Comparison of ENCODE assay signal across 10 mouse cellular contexts in genomic region chrX:151116795-151117194, GRCm38 (mm10). TPM values are rescaled to one million over a fixed set of nuclear protein-coding genes. Genes with fewer than 3 reads are reported as not detected.
A peak's percentile ranks its signal among the peaks of the same experiment; 100 is the strongest.
DNase-seq lines count a peak whose midpoint lies in the region; ATAC-seq and TF ChIP-seq lines count a peak whose summit lies in the region.
"Had no signal": no experiment of that assay in that cellular context is flagged by ENCODE, and none has a peak within 500 bp of the region (broad histone marks: within the 10 kb centered on the region; RNA-seq: fewer than 3 reads in every experiment).

No protein-coding gene starts in this region.

- H3K27ac ChIP-seq in liver, adult 2 months (replicated peaks; ENCODE audit: insufficient read depth, low read depth, low read length), result no peak overlapping the region
- H3K27ac ChIP-seq in liver, embryonic 11.5 days (ENCODE audit: low read depth, low read length), result no peak overlapping the region
- H3K27ac ChIP-seq in embryonic facial prominence, embryonic 14.5 days (replicated peaks; ENCODE audit: low read depth, low read length), result no peak overlapping the region
- no peak overlapping the region for H3K27ac ChIP-seq in hindbrain, postnatal 0 days
- no peak overlapping the region for H3K27ac ChIP-seq in lung, embryonic 14.5 days (ENCODE audit: low read depth)
- H3K27ac ChIP-seq: embryonic facial prominence, embryonic 15.5 days; limb, embryonic 13.5 days had no signal

- H3K9me3 ChIP-seq in liver, embryonic 11.5 days (ENCODE audit: control insufficient read depth, low read length), result no peaks in the 10 kb centered on the region
- no peaks in the 10 kb centered on the region for H3K9me3 ChIP-seq in embryonic facial prominence, embryonic 14.5 days (ENCODE audit: control insufficient read depth, low read length)
- H3K9me3 ChIP-seq in hindbrain, postnatal 0 days (ENCODE audit: low read length), result no peaks in the 10 kb centered on the region
- H3K9me3 ChIP-seq in lung, embryonic 14.5 days (ENCODE audit: low read depth, low read length), result no peaks in the 10 kb centered on the region
- H3K9me3 ChIP-seq: embryonic facial prominence, embryonic 15.5 days; limb, embryonic 13.5 days had no signal

- TF ChIP-seq CTCF in liver, adult 2 months (IDR thresholded peaks at IDR 0.05; ENCODE audit: low read depth, low read length), result peak; percentile 63
- TF ChIP-seq CTCF in hindbrain, postnatal 0 days (IDR thresholded peaks at IDR 0.05; ENCODE audit: low read depth), result peak; percentile 70
- peak; percentile 67 for TF ChIP-seq CTCF in lung, embryonic 14.5 days (IDR thresholded peaks at IDR 0.05; ENCODE audit: low read depth)

- H3K9ac ChIP-seq in liver, adult 2 months (ENCODE audit: low read depth, low read length), result no peak overlapping the region
- H3K9ac ChIP-seq in liver, embryonic 11.5 days (ENCODE audit: low read depth, low read length), result no peak overlapping the region
- no peak overlapping the region for H3K9ac ChIP-seq in embryonic facial prominence, embryonic 14.5 days (ENCODE audit: low read depth, low read length)
- no peak overlapping the region for H3K9ac ChIP-seq in hindbrain, postnatal 0 days (replicated peaks; ENCODE audit: low read length)
- no peak overlapping the region for H3K9ac ChIP-seq in lung, embryonic 14.5 days
- H3K9ac ChIP-seq: embryonic facial prominence, embryonic 15.5 days; limb, embryonic 13.5 days had no signal

- no peaks in the 10 kb centered on the region for H3K4me1 ChIP-seq in liver, adult 2 months (ENCODE audit: control insufficient read depth, insufficient read depth, low read length)
- no peaks in the 10 kb centered on the region for H3K4me1 ChIP-seq in liver, embryonic 11.5 days (replicated peaks; ENCODE audit: control insufficient read depth, insufficient read depth, low read length)
- no peaks in the 10 kb centered on the region for H3K4me1 ChIP-seq in embryonic facial prominence, embryonic 14.5 days (ENCODE audit: control insufficient read depth, insufficient read depth, low read length)
- no peaks in the 10 kb centered on the region for H3K4me1 ChIP-seq in hindbrain, postnatal 0 days (ENCODE audit: insufficient read depth, low read length)
- H3K4me1 ChIP-seq in lung, embryonic 14.5 days (ENCODE audit: insufficient read depth), result no peaks in the 10 kb centered on the region
- H3K4me1 ChIP-seq: embryonic facial prominence, embryonic 15.5 days; limb, embryonic 13.5 days had no signal

- no peak for TF ChIP-seq POLR2A in liver, adult 2 months (IDR thresholded peaks at IDR 0.05; ENCODE audit: extremely low read depth, insufficient read depth, low read length)

- no peaks in the 10 kb centered on the region for H3K79me2 ChIP-seq in liver, adult 2 months (ENCODE audit: control insufficient read depth, insufficient read depth, low read length)

- DNase-seq in liver, adult 2 months (ENCODE audit: extremely low read depth, low read depth, low spot score), result peak; percentile 13
- no peak for DNase-seq in liver, embryonic 11.5 days (ENCODE audit: low spot score)
- peak; percentile 1 for DNase-seq in T-cell, adult 2 months (ENCODE audit: low spot score)
- DNase-seq in embryonic facial prominence, embryonic 14.5 days (ENCODE audit: low spot score), result peak; percentile 63
- peak; percentile 69 for DNase-seq in hindbrain, postnatal 0 days (ENCODE audit: low spot score)
- peak; percentile 72 for DNase-seq in lung, embryonic 14.5 days
- peak; percentile 63 for DNase-seq in retina, embryonic 14.5 days (ENCODE audit: low spot score)
- DNase-seq in yolk sac, embryonic 10.5 days (ENCODE audit: low spot score), result no peak

- no peak overlapping the region for H3K4me2 ChIP-seq in liver, embryonic 11.5 days
- H3K4me2 ChIP-seq in embryonic facial prominence, embryonic 14.5 days (ENCODE audit: low read depth, low read length), result no peak overlapping the region
- H3K4me2 ChIP-seq in hindbrain, postnatal 0 days (ENCODE audit: low read depth, low read length), result no peak overlapping the region
- no peak overlapping the region for H3K4me2 ChIP-seq in lung, embryonic 14.5 days
- H3K4me2 ChIP-seq: embryonic facial prominence, embryonic 15.5 days; limb, embryonic 13.5 days had no signal

- H3K27me3 ChIP-seq in liver, adult 2 months (ENCODE audit: control insufficient read depth, insufficient read depth, low read length), result no peaks in the 10 kb centered on the region
- H3K27me3 ChIP-seq in liver, embryonic 11.5 days (replicated peaks; ENCODE audit: control insufficient read depth, insufficient read depth, low read length), result 0 out of 2 replicates have a peak, but pooled peaks cover 2% of the 10 kb centered on the region
- H3K27me3 ChIP-seq in embryonic facial prominence, embryonic 14.5 days (replicated peaks; ENCODE audit: control insufficient read depth, insufficient read depth, low read length), result no peaks in the 10 kb centered on the region
- no peaks in the 10 kb centered on the region for H3K27me3 ChIP-seq in hindbrain, postnatal 0 days (ENCODE audit: insufficient read depth, low read length)
- H3K27me3 ChIP-seq in lung, embryonic 14.5 days (ENCODE audit: insufficient read depth, low read length), result no peaks in the 10 kb centered on the region
- H3K27me3 ChIP-seq: embryonic facial prominence, embryonic 15.5 days; limb, embryonic 13.5 days had no signal

- H3K36me3 ChIP-seq in liver, adult 2 months (ENCODE audit: control insufficient read depth, insufficient read depth, low read length), result no peaks in the 10 kb centered on the region
- no peaks in the 10 kb centered on the region for H3K36me3 ChIP-seq in liver, embryonic 11.5 days (ENCODE audit: control insufficient read depth, insufficient read depth, low read length)
- no peaks in the 10 kb centered on the region for H3K36me3 ChIP-seq in embryonic facial prominence, embryonic 14.5 days (ENCODE audit: control insufficient read depth, insufficient read depth, low read length)
- no peaks in the 10 kb centered on the region for H3K36me3 ChIP-seq in hindbrain, postnatal 0 days (ENCODE audit: insufficient read depth, low read length)
- H3K36me3 ChIP-seq in lung, embryonic 14.5 days (ENCODE audit: insufficient read depth), result no peaks in the 10 kb centered on the region
- H3K36me3 ChIP-seq: embryonic facial prominence, embryonic 15.5 days; limb, embryonic 13.5 days had no signal

- no peak overlapping the region for H3K4me3 ChIP-seq in liver, adult 2 months (ENCODE audit: insufficient read depth, low read depth, low read length)
- no peak overlapping the region for H3K4me3 ChIP-seq in liver, embryonic 11.5 days (ENCODE audit: low read depth, low read length)
- H3K4me3 ChIP-seq in embryonic facial prominence, embryonic 14.5 days (ENCODE audit: low read depth, low read length), result no peak overlapping the region
- H3K4me3 ChIP-seq in hindbrain, postnatal 0 days (ENCODE audit: low read length), result no peak overlapping the region
- no peak overlapping the region for H3K4me3 ChIP-seq in lung, embryonic 14.5 days (ENCODE audit: low read depth, low read length)
- H3K4me3 ChIP-seq: embryonic facial prominence, embryonic 15.5 days; limb, embryonic 13.5 days had no signal

- 10% methylated on average over 7 of the region's 7 CpGs for WGBS in liver, adult 2 months
- WGBS in liver, embryonic 11.5 days, result 12% methylated on average over 7 of the region's 7 CpGs
- WGBS in embryonic facial prominence, embryonic 14.5 days, result 9% methylated on average over 7 of the region's 7 CpGs
- WGBS in hindbrain, postnatal 0 days, result 16% methylated on average over 7 of the region's 7 CpGs
- 10% methylated on average over 7 of the region's 7 CpGs for WGBS in lung, embryonic 14.5 days

- no peak for ATAC-seq in liver, embryonic 11.5 days (replicated peaks; ENCODE audit: low FRiP score)
- no peak for ATAC-seq in embryonic facial prominence, embryonic 14.5 days (ENCODE audit: low read depth)
- ATAC-seq in hindbrain, postnatal 0 days, result peak; percentile 56; the same call in 1 of the 2 replicates
- peak; percentile 60; the same call in 1 of the 2 replicates for ATAC-seq in lung, embryonic 14.5 days (ENCODE audit: insufficient read depth)

RNA-seq across cellular contexts. Expression of gene Tsr2, which starts 20.5 kb away (rescaled TPM):
- 6.0 and 6.4 TPM in 2 replicates for total RNA-seq in liver, adult 2 months (2014; rRNA removed)
- 3.2 and 3.4 TPM in 2 replicates for polyA plus RNA-seq in liver, adult 2 months (2012; rRNA removed)
- polyA plus RNA-seq in liver, embryonic 11.5 days (2014; fragmentation: Nextera tagmentation; extraction: Ambion mirVana), result 39.5 and 39.8 TPM in 2 replicates
- 35.8 and 38.3 TPM in 2 replicates for polyA plus RNA-seq in embryonic facial prominence, embryonic 14.5 days (2014; fragmentation: Nextera tagmentation; extraction: Ambion mirVana)
- total RNA-seq in hindbrain, postnatal 0 days (2014; rRNA removed), result 20.4 and 21.4 TPM in 2 replicates
- polyA plus RNA-seq in hindbrain, postnatal 0 days (2015; fragmentation: Nextera tagmentation; extraction: Ambion mirVana), result 38.6 and 41.4 TPM in 2 replicates
- polyA plus RNA-seq in lung, embryonic 14.5 days (2014; fragmentation: Nextera tagmentation; extraction: Ambion mirVana), result 38.0 TPM in 2 replicates

Comparison
In these comparisons a context has a peak if more than half of its experiments do, and no peak if none do; other contexts are left out.
1. DNase-seq: peak in liver, adult 2 months (single experiment), T-cell, adult 2 months (single experiment), embryonic facial prominence, embryonic 14.5 days (single experiment), hindbrain, postnatal 0 days (single experiment), lung, embryonic 14.5 days (single experiment) and retina, embryonic 14.5 days (single experiment); none in liver, embryonic 11.5 days (single experiment) and yolk sac, embryonic 10.5 days (single experiment).
2. ATAC-seq: peak in hindbrain, postnatal 0 days (single experiment) and lung, embryonic 14.5 days (single experiment); none in liver, embryonic 11.5 days (single experiment) and embryonic facial prominence, embryonic 14.5 days (single experiment).
3. Peak in every context shown above with its lines, with median percentiles within 50 percentile points of each other: CTCF ChIP-seq.